12 mouse cellular contexts compared by ENCODE assay signal in genomic region chr4:32524282-32524681, GRCm38 (mm10).
DNase-seq lines count a peak whose midpoint lies in the region; ATAC-seq and TF ChIP-seq lines count a peak whose summit lies in the region.
"Had no signal": no experiment of that assay in that cellular context is flagged by ENCODE, and none has a peak within 500 bp of the region (broad histone marks: within the 10 kb centered on the region; RNA-seq: fewer than 3 reads in every experiment).

No protein-coding gene starts in this region.

- H3K4me3 ChIP-seq in kidney, postnatal 0 days (replicated peaks; ENCODE audit: low read depth, low read length): no peak overlapping the region
- no peak overlapping the region for H3K4me3 ChIP-seq in embryonic facial prominence, embryonic 15.5 days (replicated peaks)
- H3K4me3 ChIP-seq: left cerebral cortex, adult 2 months; liver, embryonic 12.5 days; neural tube, embryonic 12.5 days had no signal

- H3K4me1 ChIP-seq in kidney, postnatal 0 days (replicated peaks; ENCODE audit: insufficient read depth, low read length): peaks cover 24% of the 10 kb centered on the region
- peaks cover 47% of the 10 kb centered on the region for H3K4me1 ChIP-seq in embryonic facial prominence, embryonic 15.5 days

- no peak overlapping the region for H3K27ac ChIP-seq in kidney, postnatal 0 days
- H3K27ac ChIP-seq in embryonic facial prominence, embryonic 15.5 days (replicated peaks): peak overlapping the region; percentile 48; the same call in 1 of the 2 replicates
- H3K27ac ChIP-seq: left cerebral cortex, adult 2 months; liver, embryonic 12.5 days; neural tube, embryonic 12.5 days had no signal

- no peak for ATAC-seq in kidney, postnatal 0 days (replicated peaks; ENCODE audit: low FRiP score, low read depth)
- no peak for ATAC-seq in embryonic facial prominence, embryonic 15.5 days (ENCODE audit: insufficient number of reproducible peaks, low FRiP score, low TSS enrichment, low read depth)
- ATAC-seq: hindbrain, embryonic 16.5 days; liver, embryonic 12.5 days had no signal

- no peak overlapping the region for H3K9ac ChIP-seq in kidney, postnatal 0 days (ENCODE audit: low read depth, low read length)
- H3K9ac ChIP-seq in embryonic facial prominence, embryonic 15.5 days: no peak overlapping the region
- H3K9ac ChIP-seq: liver, embryonic 12.5 days; neural tube, embryonic 12.5 days had no signal

- peak; percentile 51 for DNase-seq in kidney, postnatal 0 days (ENCODE audit: low spot score)
- no peak for DNase-seq in kidney, adult 9 months
- DNase-seq in gastrocnemius, postnatal 4 days (ENCODE audit: low spot score in 2 of 2): peak; percentile 41 to 68
- DNase-seq in lung, postnatal 14 days: peak; percentile 62
- DNase-seq in right cerebral cortex, postnatal 36 days (ENCODE audit: low spot score in 2 of 2): no peak
- DNase-seq in spleen, postnatal 36 days (ENCODE audit: low spot score in 2 of 2): no peak
- DNase-seq: adrenal gland, postnatal 25 days had no signal

- no peaks in the 10 kb centered on the region for H3K36me3 ChIP-seq in kidney, postnatal 0 days (ENCODE audit: insufficient read depth, low read length)
- H3K36me3 ChIP-seq in embryonic facial prominence, embryonic 15.5 days: no peaks in the 10 kb centered on the region
- H3K36me3 ChIP-seq: liver, embryonic 12.5 days; neural tube, embryonic 12.5 days had no signal

- no peaks in the 10 kb centered on the region for H3K9me3 ChIP-seq in kidney, postnatal 0 days (replicated peaks; ENCODE audit: low read length)
- H3K9me3 ChIP-seq in embryonic facial prominence, embryonic 15.5 days (replicated peaks): no peaks in the 10 kb centered on the region
- H3K9me3 ChIP-seq: liver, embryonic 12.5 days; neural tube, embryonic 12.5 days had no signal

- no peak overlapping the region for H3K4me2 ChIP-seq in kidney, postnatal 0 days (ENCODE audit: low read length)
- no peak overlapping the region for H3K4me2 ChIP-seq in embryonic facial prominence, embryonic 15.5 days (replicated peaks)
- H3K4me2 ChIP-seq: liver, embryonic 12.5 days; neural tube, embryonic 12.5 days had no signal

- no peak for TF ChIP-seq CTCF in kidney, postnatal 0 days (IDR thresholded peaks at IDR 0.05; ENCODE audit: low read depth)

- WGBS in kidney, postnatal 0 days: 34% methylated on average over 2 of the region's 2 CpGs
- 11% methylated on average over 2 of the region's 2 CpGs for WGBS in embryonic facial prominence, embryonic 15.5 days

- H3K27me3 ChIP-seq in kidney, postnatal 0 days (ENCODE audit: insufficient read depth, low read length): no peaks in the 10 kb centered on the region
- H3K27me3 ChIP-seq in embryonic facial prominence, embryonic 15.5 days: no peaks in the 10 kb centered on the region
- H3K27me3 ChIP-seq: liver, embryonic 12.5 days; neural tube, embryonic 12.5 days had no signal

Comparison
In these comparisons a context has a peak if more than half of its experiments do, and no peak if none do; other contexts are left out.
1. DNase-seq: peak in kidney, postnatal 0 days (single experiment), gastrocnemius, postnatal 4 days (2 of 2) and lung, postnatal 14 days (single experiment); none in kidney, adult 9 months (single experiment), right cerebral cortex, postnatal 36 days (0 of 2) and spleen, postnatal 36 days (0 of 2).